In the genomic region with DNA sequence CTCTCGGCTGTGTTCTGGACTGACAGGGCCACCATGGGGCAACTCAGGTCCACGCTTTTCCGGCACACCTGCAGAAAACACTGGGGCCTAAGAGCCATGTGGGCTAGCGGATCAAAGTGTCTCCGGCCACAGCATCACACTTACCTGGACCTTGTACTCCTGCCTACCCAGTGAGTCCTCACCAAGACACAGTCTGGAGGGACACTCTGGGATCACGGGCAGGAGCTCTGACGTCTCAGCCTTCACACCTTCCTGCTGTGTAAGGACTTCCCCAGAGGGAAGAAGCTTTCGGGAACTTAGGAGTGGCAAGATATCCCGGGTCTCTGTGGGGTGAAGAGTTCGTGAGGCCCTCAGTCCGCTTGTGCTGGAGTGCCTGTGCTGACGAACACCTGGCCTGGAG, we compare ENCODE assay signal across 28 mouse cellular contexts. TPM values are rescaled to one million over a fixed set of nuclear protein-coding genes. Genes with fewer than 3 reads are reported as not detected.
DNase-seq lines count a peak whose midpoint lies in the region; ATAC-seq lines count a peak whose summit lies in the region.
"Had no signal": no experiment of that assay in that cellular context is flagged by ENCODE, and none has a peak within 500 bp of the region (broad histone marks: within the 10 kb centered on the region; RNA-seq: fewer than 3 reads in every experiment).

No protein-coding gene starts in this region.

- WGBS in heart, embryonic 11.5 days (ENCODE audit: insufficient replicate concordance): 66% methylated on average over 12 of the region's 12 CpGs
- 88% methylated on average over 12 of the region's 12 CpGs for WGBS in hindbrain, embryonic 14.5 days

- no peaks in the 10 kb centered on the region for H3K27me3 ChIP-seq in erythroblast, embryonic 14.5 days (ENCODE audit: control insufficient read depth)
- H3K27me3 ChIP-seq in heart, embryonic 11.5 days (ENCODE audit: control insufficient read depth, insufficient read depth, low read length): peaks cover 3% of the 10 kb centered on the region; the same call in 1 of the 2 replicates
- no peaks in the 10 kb centered on the region for H3K27me3 ChIP-seq in hindbrain, embryonic 14.5 days (ENCODE audit: control insufficient read depth, insufficient read depth, low read length)
- H3K27me3 ChIP-seq: intestine, embryonic 15.5 days; midbrain, embryonic 12.5 days; neural tube, embryonic 13.5 days had no signal

- peaks cover 100% of the 10 kb centered on the region for H3K4me1 ChIP-seq in erythroblast, embryonic 14.5 days (ENCODE audit: control insufficient read depth)
- peaks cover 10% of the 10 kb centered on the region for H3K4me1 ChIP-seq in heart, embryonic 11.5 days (ENCODE audit: control insufficient read depth, insufficient read depth, low read length)
- peaks cover 4% of the 10 kb centered on the region; the same call in 1 of the 2 replicates for H3K4me1 ChIP-seq in hindbrain, embryonic 14.5 days (replicated peaks; ENCODE audit: control insufficient read depth, insufficient read depth, low read length)

- H3K4me2 ChIP-seq in heart, embryonic 11.5 days: 0 out of 2 replicates have a peak overlapping the region, but pooled peaks have one; percentile 6
- no peak overlapping the region for H3K4me2 ChIP-seq in hindbrain, embryonic 14.5 days (replicated peaks)
- H3K4me2 ChIP-seq: intestine, embryonic 15.5 days; midbrain, embryonic 12.5 days; neural tube, embryonic 13.5 days had no signal

- no peaks in the 10 kb centered on the region for H3K9me3 ChIP-seq in erythroblast, embryonic 14.5 days (ENCODE audit: control insufficient read depth, low read length)
- H3K9me3 ChIP-seq in heart, embryonic 11.5 days (replicated peaks; ENCODE audit: control insufficient read depth, low read length): no peaks in the 10 kb centered on the region
- no peaks in the 10 kb centered on the region for H3K9me3 ChIP-seq in hindbrain, embryonic 14.5 days (ENCODE audit: control insufficient read depth, low read length)
- H3K9me3 ChIP-seq: intestine, embryonic 15.5 days; midbrain, embryonic 12.5 days; neural tube, embryonic 13.5 days had no signal

- no peak overlapping the region for H3K27ac ChIP-seq in heart, embryonic 11.5 days (ENCODE audit: low read depth, low read length)
- no peak overlapping the region for H3K27ac ChIP-seq in hindbrain, embryonic 14.5 days
- H3K27ac ChIP-seq: hindbrain, postnatal 0 days; intestine, embryonic 15.5 days; midbrain, embryonic 12.5 days; neural tube, embryonic 13.5 days had no signal

- DNase-seq in heart, adult 18-20 months: no peak
- DNase-seq in testis, postnatal 14 days (ENCODE audit: low spot score): peak; percentile 5
- no peak for DNase-seq in testis, postnatal 10 days (ENCODE audit: low spot score)
- DNase-seq in hindbrain, embryonic 14.5 days (ENCODE audit: low spot score): no peak
- no peak for DNase-seq in left cerebral cortex, adult 18-20 months (ENCODE audit: low spot score in 2 of 2)
- DNase-seq: adrenal gland, adult 2 months; adrenal gland, postnatal 36 days; cerebellum, adult 2 months; cerebellum, postnatal 14 days; forebrain, postnatal 0 days; gastrocnemius, postnatal 10 days; heart, postnatal 14 days; kidney, adult 9 months; kidney, postnatal 10 days; layer of hippocampus, adult 9-11 months; lung, postnatal 36 days; right cerebral cortex, postnatal 14 days; thymus, adult 2 months; thymus, postnatal 36 days had no signal

- peaks cover 80% of the 10 kb centered on the region for H3K36me3 ChIP-seq in erythroblast, embryonic 14.5 days (ENCODE audit: control insufficient read depth)
- H3K36me3 ChIP-seq in heart, embryonic 11.5 days (ENCODE audit: control insufficient read depth, insufficient read depth, low read length): no peaks in the 10 kb centered on the region
- no peaks in the 10 kb centered on the region for H3K36me3 ChIP-seq in hindbrain, embryonic 14.5 days (replicated peaks; ENCODE audit: control insufficient read depth, insufficient read depth)
- H3K36me3 ChIP-seq: intestine, embryonic 15.5 days; midbrain, embryonic 12.5 days; neural tube, embryonic 13.5 days had no signal

- no peak overlapping the region for H3K9ac ChIP-seq in heart, embryonic 11.5 days (ENCODE audit: low read depth, low read length)
- H3K9ac ChIP-seq in hindbrain, embryonic 14.5 days: no peak overlapping the region
- H3K9ac ChIP-seq: forebrain, postnatal 0 days; intestine, embryonic 15.5 days; midbrain, embryonic 12.5 days; neural tube, embryonic 13.5 days had no signal

- no peak for ATAC-seq in erythroblast, adult 5-6 weeks (replicated peaks; ENCODE audit: low FRiP score, poor library complexity, severe bottlenecking)
- ATAC-seq in heart, embryonic 11.5 days (replicated peaks; ENCODE audit: insufficient number of reproducible peaks, low FRiP score, low TSS enrichment): no peak
- ATAC-seq in hindbrain, embryonic 14.5 days (ENCODE audit: low FRiP score): no peak
- ATAC-seq: activated CD4-positive, CD25-positive, alpha-beta regulatory T cell, adult 4 months; forebrain, postnatal 0 days; hindbrain, postnatal 0 days had no signal

- H3K4me3 ChIP-seq in erythroblast, embryonic 14.5 days (replicated peaks): peak overlapping the region; percentile 50
- H3K4me3 ChIP-seq in heart, embryonic 11.5 days (ENCODE audit: low read depth, low read length): no peak overlapping the region
- H3K4me3 ChIP-seq in hindbrain, embryonic 14.5 days (replicated peaks; ENCODE audit: low read length): no peak overlapping the region
- H3K4me3 ChIP-seq: intestine, embryonic 15.5 days; midbrain, embryonic 12.5 days; neural tube, embryonic 13.5 days had no signal

RNA-seq across cellular contexts. Expression of gene Lmntd2, which starts 3.7 kb away (rescaled TPM):
- 0.28 and 0.51 TPM in 2 replicates for polyA plus RNA-seq in erythroblast, embryonic 14.5 days (2012)
- not detected in 2 replicates for total RNA-seq in erythroblast, adult 5-6 weeks (2015; ENCODE audit: low replicate concordance)
- total RNA-seq in erythroblast, adult 5-6 weeks (2017; ENCODE audit: low replicate concordance): 0.17 and 1.7 TPM in 2 replicates
- polyA plus RNA-seq in heart, embryonic 11.5 days (2014; fragmentation: Nextera tagmentation; extraction: Ambion mirVana): 0.46 and 0.99 TPM in 2 replicates
- total RNA-seq in heart, adult 18-20 months (2021): not detected
- 0.20 and 0.66 TPM in 2 replicates for polyA plus RNA-seq in hindbrain, embryonic 14.5 days (2014; fragmentation: Nextera tagmentation; extraction: Ambion mirVana)
- not detected for total RNA-seq in left cerebral cortex, adult 18-20 months (2021)
- total RNA-seq: gastrocnemius, postnatal 10 days; heart, postnatal 14 days; hindbrain, postnatal 0 days; left cerebral cortex, postnatal 14 days had no signal

RNA-seq across cellular contexts. Expression of gene Rassf7, which starts 5.5 kb away (rescaled TPM):
- 7.3 and 10.7 TPM in 2 replicates for polyA plus RNA-seq in erythroblast, embryonic 14.5 days (2012)
- total RNA-seq in erythroblast, adult 5-6 weeks (2015; ENCODE audit: low replicate concordance): 1.7 and 6.0 TPM in 2 replicates
- 3.9 and 12.2 TPM in 2 replicates for total RNA-seq in erythroblast, adult 5-6 weeks (2017; ENCODE audit: low replicate concordance)
- polyA plus RNA-seq in heart, embryonic 11.5 days (2014; fragmentation: Nextera tagmentation; extraction: Ambion mirVana): 14.3 and 17.5 TPM in 2 replicates
- under 1 TPM; 0.57 to 0.87 TPM for total RNA-seq in heart, adult 18-20 months (2021)
- polyA plus RNA-seq in hindbrain, embryonic 14.5 days (2014; fragmentation: Nextera tagmentation; extraction: Ambion mirVana): 20.2 and 23.5 TPM in 2 replicates
- 1 to 10 TPM; 1.4 to 2.5 TPM for total RNA-seq in left cerebral cortex, adult 18-20 months (2021)

RNA-seq across cellular contexts. Expression of gene Lrrc56, which starts 16.2 kb away (rescaled TPM):
- 19.2 and 22.6 TPM in 2 replicates for polyA plus RNA-seq in erythroblast, embryonic 14.5 days (2012)
- total RNA-seq in erythroblast, adult 5-6 weeks (2015; ENCODE audit: low replicate concordance): 2.1 TPM in 1 of 2 replicates, not detected in the other
- total RNA-seq in erythroblast, adult 5-6 weeks (2017; ENCODE audit: low replicate concordance): 0.94 and 1.8 TPM in 2 replicates
- 1.6 TPM in 2 replicates for polyA plus RNA-seq in heart, embryonic 11.5 days (2014; fragmentation: Nextera tagmentation; extraction: Ambion mirVana)
- 1 to 10 TPM; 2.0 to 3.4 TPM for total RNA-seq in heart, adult 18-20 months (2021)
- 6.6 and 7.6 TPM in 2 replicates for polyA plus RNA-seq in hindbrain, embryonic 14.5 days (2014; fragmentation: Nextera tagmentation; extraction: Ambion mirVana)
- 1 to 10 TPM; 2.7 to 4.4 TPM for total RNA-seq in left cerebral cortex, adult 18-20 months (2021)

RNA-seq across cellular contexts. Expression of gene Hras, which starts 16.3 kb away (rescaled TPM):
- 34.0 and 43.9 TPM in 2 replicates for polyA plus RNA-seq in erythroblast, embryonic 14.5 days (2012)
- 3.8 and 24.9 TPM in 2 replicates for total RNA-seq in erythroblast, adult 5-6 weeks (2015; ENCODE audit: low replicate concordance)
- 11.4 and 20.8 TPM in 2 replicates for total RNA-seq in erythroblast, adult 5-6 weeks (2017; ENCODE audit: low replicate concordance)
- 73.1 and 80.9 TPM in 2 replicates for polyA plus RNA-seq in heart, embryonic 11.5 days (2014; fragmentation: Nextera tagmentation; extraction: Ambion mirVana)
- 100 to 1,000 TPM in 1 of 2 experiments, 10 to 100 TPM in 1; 91.4 to 103 TPM for total RNA-seq in heart, adult 18-20 months (2021)
- polyA plus RNA-seq in hindbrain, embryonic 14.5 days (2014; fragmentation: Nextera tagmentation; extraction: Ambion mirVana): 168 and 187 TPM in 2 replicates
- 100 to 1,000 TPM; 223 to 237 TPM for total RNA-seq in left cerebral cortex, adult 18-20 months (2021)

RNA-seq across cellular contexts. Expression of gene Phrf1, which starts 18.4 kb away (rescaled TPM):
- 19.7 and 20.3 TPM in 2 replicates for polyA plus RNA-seq in erythroblast, embryonic 14.5 days (2012)
- 24.9 and 30.0 TPM in 2 replicates for total RNA-seq in erythroblast, adult 5-6 weeks (2015; ENCODE audit: low replicate concordance)
- 25.5 and 32.8 TPM in 2 replicates for total RNA-seq in erythroblast, adult 5-6 weeks (2017; ENCODE audit: low replicate concordance)
- 50.2 and 51.1 TPM in 2 replicates for polyA plus RNA-seq in heart, embryonic 11.5 days (2014; fragmentation: Nextera tagmentation; extraction: Ambion mirVana)
- 10 to 100 TPM; 33.7 to 34.8 TPM for total RNA-seq in heart, adult 18-20 months (2021)
- 61.8 and 63.5 TPM in 2 replicates for polyA plus RNA-seq in hindbrain, embryonic 14.5 days (2014; fragmentation: Nextera tagmentation; extraction: Ambion mirVana)
- 10 to 100 TPM; 73.6 to 75.1 TPM for total RNA-seq in left cerebral cortex, adult 18-20 months (2021)
